Mouse (Mus musculus) liver, embryonic 13.5 days (tissue): ENCODE measurements around the gene Ube2m. TPM values are rescaled to one million over a fixed set of nuclear protein-coding genes. Genes with fewer than 3 reads are reported as not detected.
A peak's percentile ranks its signal among the peaks of the same experiment; 100 is the strongest.
"Not testable (repeated sequence)": the region's sequence is repeated elsewhere in the genome, so short reads cannot be mapped to it uniquely, and the experiment has no call there.

ENCODE experiments used
- ATAC-seq: fragments of 200-750 bp; cut with Nextera tagmentation; 2 replicates; pipeline ENCODE4 v1.8.0; 2017; ENCODE audit warnings: low read depth, mild to moderate bottlenecking, moderate number of reproducible peaks, moderate library complexity
- DNase-seq: peaks from one replicate; pipeline ENCODE4 v3.0.0; 2022
- H3K27ac ChIP-seq: fragments of 300-500 bp; sonication (generic); 2 replicates; pipeline ENCODE4 v1.5.1; 2015; ENCODE audit warnings: moderate library complexity, mild to moderate bottlenecking, inconsistent platforms
- H3K27me3 ChIP-seq: fragments of 300-500 bp; sonication (generic); 2 replicates; pipeline ENCODE4 v1.6.1; 2015; ENCODE audit warnings: mild to moderate bottlenecking, inconsistent platforms
- H3K36me3 ChIP-seq: fragments of 300-500 bp; sonication (generic); 2 replicates; pipeline ENCODE4 v1.6.1; 2015; ENCODE audit warnings: mild to moderate bottlenecking, inconsistent platforms
- H3K4me1 ChIP-seq: fragments of 300-500 bp; sonication (generic); replicated peaks from 2 replicates; pipeline ENCODE4 v1.6.1; 2015; ENCODE audit warnings: inconsistent platforms
- H3K4me2 ChIP-seq: fragments of 300-500 bp; sonication (generic); 2 replicates; pipeline ENCODE4 v1.6.1; 2015; ENCODE audit warnings: inconsistent platforms, mild to moderate bottlenecking, moderate library complexity
- H3K4me3 ChIP-seq: fragments of 300-500 bp; sonication (generic); replicated peaks from 2 replicates; pipeline ENCODE4 v1.5.1; 2015; ENCODE audit warnings: mild to moderate bottlenecking, inconsistent platforms
- H3K9ac ChIP-seq: fragments of 300-500 bp; sonication (generic); 2 replicates; pipeline ENCODE4 v1.6.1; 2015; ENCODE audit warnings: mild to moderate bottlenecking, inconsistent platforms
- H3K9me3 ChIP-seq: fragments of 300-500 bp; sonication (generic); replicated peaks from 2 replicates; pipeline ENCODE4 v1.6.1; 2016; ENCODE audit warnings: inconsistent platforms
- WGBS: fragments of 180-500 bp; shearing (Covaris S2); methylation state at CpG from one replicate; pipeline ENCODE4 v1.1.7; 2015; ENCODE audit not compliant: insufficient replicate concordance; 5-methylcytosine and 5-hydroxymethylcytosine counted together
- polyA plus RNA-seq: library from polyadenylated mRNA; unstranded; fragments of >200 nt; fragmentation: Nextera tagmentation; extraction: Ambion mirVana; gene quantifications from 2 replicates; pipeline ENCODE4 v1.2.1, GENCODE M21; 2015

Ube2m gene
- polyA plus RNA-seq: 70.0 and 80.8 TPM in 2 replicates

DNA sequence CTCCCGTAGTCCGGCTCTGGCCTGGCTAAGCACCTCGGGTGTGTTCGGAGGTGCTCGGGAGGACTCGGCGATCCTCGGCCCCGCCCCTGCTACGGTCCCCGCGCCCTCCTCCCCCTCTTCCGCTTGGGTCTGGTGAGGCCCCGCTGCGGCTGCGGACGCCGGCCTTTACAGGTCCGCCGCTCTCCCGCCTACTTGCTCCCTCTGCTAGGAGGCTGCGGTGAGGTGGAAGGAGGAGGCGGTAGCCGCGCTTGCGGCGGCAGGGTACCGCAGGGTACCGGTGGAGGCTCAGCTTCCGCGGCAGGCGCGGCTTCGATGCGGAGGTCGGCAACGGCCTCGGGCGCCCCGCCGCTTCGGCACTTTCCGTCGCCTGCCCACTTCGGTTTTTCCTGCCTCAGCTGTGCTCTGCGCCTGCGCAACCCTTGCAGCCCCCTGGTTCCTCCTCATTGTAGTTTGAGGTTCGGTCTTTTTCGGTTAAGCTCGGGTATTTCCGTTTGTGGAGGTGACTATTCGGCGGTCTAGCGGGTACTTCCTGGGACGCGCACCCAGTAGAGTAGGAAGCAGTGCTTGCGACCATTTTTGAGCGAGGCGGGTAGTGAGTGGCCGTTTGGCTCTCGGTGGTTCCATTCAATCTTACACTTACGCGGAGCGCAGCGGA, at the start of gene Ube2m:
Gene Ube2m (minus strand): TSS at position 375 of the 655 bp plus-strand sequence.
- H3K4me2 ChIP-seq: peak within 1 kb of the TSS; percentile 74
- H3K4me1 ChIP-seq: peaks cover 56% of the 10 kb centered on the region
- peaks cover 25% of the 10 kb centered on the region for H3K27me3 ChIP-seq
- WGBS: under 1% methylated on average over 64 of the region's 65 CpGs
- peak within 1 kb of the TSS; percentile 97 for H3K27ac ChIP-seq
- peaks cover 22% of the 10 kb centered on the region for H3K36me3 ChIP-seq
- 0 out of 2 replicates have a peak, but pooled peaks cover 3% of the 10 kb centered on the region for H3K9me3 ChIP-seq
- peak; percentile 87 for ATAC-seq
- H3K4me3 ChIP-seq: peak within 1 kb of the TSS; percentile 86
- H3K9ac ChIP-seq: peak within 1 kb of the TSS; percentile 97
- DNase-seq: peak; percentile 93

DNA sequence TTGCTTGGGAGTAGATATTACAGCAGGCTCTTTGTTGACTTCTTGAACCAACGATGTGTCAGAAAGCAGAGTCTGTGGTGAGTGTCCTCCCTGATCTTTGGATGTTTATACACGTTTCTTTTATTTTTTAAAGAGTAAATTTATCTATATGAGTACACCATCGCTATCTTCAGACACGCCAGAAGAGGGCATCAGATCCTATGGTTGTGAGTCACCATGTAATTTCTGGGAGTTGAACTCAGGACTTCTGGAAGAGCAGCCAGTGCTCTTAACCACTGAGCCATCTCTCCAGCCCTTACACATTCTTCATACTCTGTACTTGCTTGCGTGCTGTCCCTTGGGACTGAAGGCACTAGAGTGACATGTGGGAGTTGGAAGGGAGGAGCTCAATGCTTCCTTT, 34.2 kb upstream of the Ube2m start:
- Histone ChIP-seq H3K9ac (no peak overlapping the region), H3K27me3 (no peaks in the 10 kb centered on the region), H3K4me2 (no peak overlapping the region), H3K9me3 (no peaks in the 10 kb centered on the region; the same call in 1 of the 2 replicates), H3K36me3 (no peaks in the 10 kb centered on the region), H3K27ac (no peak overlapping the region), H3K4me1 (no peaks in the 10 kb centered on the region), H3K4me3 (no peak overlapping the region)
- DNase-seq (no peak), ATAC-seq (no peak)
- 38% methylated on average over 5 of the region's 5 CpGs for WGBS

DNA sequence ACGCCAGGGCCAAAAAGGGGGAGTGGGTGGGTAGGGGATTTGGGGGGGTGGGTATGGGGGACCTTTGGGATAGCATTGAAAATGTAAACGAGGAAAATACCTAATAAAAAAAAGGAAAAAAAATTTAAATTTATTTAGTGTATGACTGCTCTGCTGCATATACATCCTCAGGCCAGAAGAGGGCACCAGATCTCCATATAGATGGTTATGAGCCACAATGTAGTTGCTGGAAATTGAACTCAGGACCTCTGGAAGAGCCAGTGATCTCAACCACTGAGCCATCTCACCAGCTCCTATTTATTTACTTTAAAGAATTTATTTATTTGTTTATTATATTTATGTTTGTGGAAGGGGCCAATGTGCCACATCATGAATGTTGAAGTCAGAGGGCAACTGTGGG, 25.3 kb upstream of the Ube2m start:
- H3K4me1 ChIP-seq, H3K36me3 ChIP-seq, H3K4me3 ChIP-seq, H3K9ac ChIP-seq, H3K27me3 ChIP-seq, H3K9me3 ChIP-seq, H3K27ac ChIP-seq, DNase-seq, H3K4me2 ChIP-seq, ATAC-seq: not testable (repeated sequence)
- 36% methylated on average over 2 of the region's 2 CpGs for WGBS

DNA sequence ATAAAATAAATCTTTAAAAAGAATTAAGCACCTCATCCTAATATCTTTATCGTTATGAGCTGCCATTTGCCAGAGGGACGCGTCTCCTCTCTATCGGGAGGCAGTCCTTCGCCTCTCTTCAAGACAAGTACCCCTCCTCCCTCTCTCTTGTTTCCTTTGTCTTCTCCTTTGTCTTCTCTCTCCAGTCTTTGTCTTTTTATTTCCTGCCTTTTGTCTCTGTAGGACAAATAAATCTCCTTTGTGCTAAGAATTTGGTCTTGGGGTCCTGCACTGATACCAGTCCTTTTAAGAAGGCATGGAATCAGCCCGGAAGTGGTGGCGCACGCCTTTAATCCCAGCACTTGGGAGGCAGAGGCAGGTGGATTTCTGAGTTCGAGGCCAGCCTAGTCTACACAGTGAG, 21.5 kb upstream of the Ube2m start:
- DNase-seq (no peak), ATAC-seq (no peak)
- H3K9ac ChIP-seq: no peak overlapping the region
- H3K4me3 ChIP-seq: no peak overlapping the region
- H3K27ac ChIP-seq: no peak overlapping the region
- H3K4me1 ChIP-seq: peaks cover 6% of the 10 kb centered on the region; the same call in 1 of the 2 replicates
- no peaks in the 10 kb centered on the region for H3K36me3 ChIP-seq
- WGBS: 82% methylated on average over 9 of the region's 9 CpGs
- no peak overlapping the region for H3K4me2 ChIP-seq
- no peaks in the 10 kb centered on the region for H3K9me3 ChIP-seq
- no peaks in the 10 kb centered on the region for H3K27me3 ChIP-seq

DNA sequence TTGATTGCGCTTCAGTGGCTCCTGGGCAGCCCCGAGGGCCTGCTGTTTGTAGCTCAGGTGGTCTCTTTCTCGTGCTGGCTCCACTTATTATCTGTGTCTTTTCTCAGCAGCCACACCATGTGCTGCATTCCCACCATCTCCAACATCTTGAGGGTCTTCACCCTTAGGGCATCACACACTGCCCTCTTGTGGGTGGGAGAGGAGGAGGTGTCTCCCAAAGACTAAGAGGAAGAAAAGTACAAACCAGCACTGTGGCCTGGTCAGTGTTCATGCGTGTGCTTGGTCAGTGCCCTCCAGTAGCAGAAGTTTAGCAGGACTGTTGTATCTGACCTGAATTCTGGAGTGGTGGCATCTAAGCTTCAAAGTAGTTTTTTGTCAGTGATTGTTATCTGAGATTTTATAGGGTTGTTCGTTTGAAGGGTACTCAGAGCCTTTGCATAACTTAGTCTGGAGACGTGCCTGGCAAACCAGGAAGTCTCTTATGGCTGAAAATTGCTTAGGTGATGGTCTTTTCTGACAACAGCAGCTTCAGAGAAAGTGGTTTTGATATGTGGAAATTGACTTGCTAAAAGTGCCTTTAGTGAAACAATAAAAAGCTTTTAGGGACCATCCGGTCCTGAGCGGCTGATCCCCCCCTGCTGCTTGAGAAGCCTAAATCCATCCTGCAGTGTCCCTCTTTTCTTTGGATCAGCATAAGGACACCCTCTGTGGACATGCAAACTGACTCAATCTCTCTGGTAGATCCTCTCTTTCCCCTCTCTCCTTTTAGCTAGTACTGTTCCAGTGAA, 19.0 kb upstream of the Ube2m start:
- Histone ChIP-seq H3K36me3 (no peaks in the 10 kb centered on the region), H3K27ac (no peak overlapping the region), H3K4me2 (no peak overlapping the region), H3K9ac (no peak overlapping the region), H3K4me3 (no peak overlapping the region), H3K9me3 (no peaks in the 10 kb centered on the region), H3K27me3 (no peaks in the 10 kb centered on the region), H3K4me1 (peaks cover 15% of the 10 kb centered on the region)
- DNase-seq: no peak
- ATAC-seq: no peak
- WGBS: 64% methylated on average over 8 of the region's 8 CpGs

DNA sequence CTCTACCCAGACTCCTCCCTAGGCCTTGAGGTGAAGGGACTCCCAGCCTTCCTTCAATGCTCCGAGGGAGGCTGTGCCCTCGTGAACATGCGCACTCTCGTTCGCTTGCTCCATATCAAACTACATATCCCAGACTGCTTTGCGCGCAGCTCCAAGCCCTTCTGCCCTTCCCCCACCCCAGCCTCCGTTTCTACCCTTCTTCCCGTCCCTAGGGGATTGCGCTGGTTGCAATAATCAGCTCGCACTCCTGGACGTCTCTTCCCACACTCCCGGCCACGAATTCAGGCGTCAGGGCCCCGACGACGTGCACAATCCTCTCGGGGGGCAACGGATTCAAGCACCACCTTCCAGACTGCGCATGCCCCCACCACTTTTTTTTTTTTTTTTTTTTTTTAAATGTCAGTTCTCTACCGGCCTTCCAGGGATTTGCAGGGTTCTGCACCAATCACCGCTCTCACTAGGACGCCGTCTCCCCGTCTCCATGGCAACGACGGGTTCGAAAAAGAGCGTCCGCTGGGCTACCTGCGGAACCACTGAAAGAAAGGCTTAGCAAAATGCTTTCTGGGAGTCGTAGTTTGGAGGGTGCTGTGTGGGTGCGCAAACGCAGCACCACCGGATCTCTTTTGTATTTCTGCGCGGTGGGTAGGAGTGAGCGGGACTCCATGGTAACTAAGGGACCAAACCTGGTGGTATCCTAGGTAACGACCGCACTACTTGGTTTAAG, 16.4 kb upstream of the Ube2m start, which contains the start of gene Mzf1:
Gene Mzf1 (minus strand): TSS at position 478 of the 724 bp plus-strand sequence.
- ATAC-seq (peak; percentile 86), DNase-seq (peak; percentile 82)
- Histone ChIP-seq H3K4me1 (peaks cover 15% of the 10 kb centered on the region), H3K9me3 (no peaks in the 10 kb centered on the region), H3K4me3 (peak within 1 kb of the TSS; percentile 67), H3K27ac (peak within 1 kb of the TSS; percentile 50), H3K4me2 (peak within 1 kb of the TSS; percentile 79), H3K36me3 (no peaks in the 10 kb centered on the region), H3K27me3 (no peaks in the 10 kb centered on the region), H3K9ac (peak within 1 kb of the TSS; percentile 69)
- under 1% methylated on average over 41 of the region's 41 CpGs for WGBS

DNA sequence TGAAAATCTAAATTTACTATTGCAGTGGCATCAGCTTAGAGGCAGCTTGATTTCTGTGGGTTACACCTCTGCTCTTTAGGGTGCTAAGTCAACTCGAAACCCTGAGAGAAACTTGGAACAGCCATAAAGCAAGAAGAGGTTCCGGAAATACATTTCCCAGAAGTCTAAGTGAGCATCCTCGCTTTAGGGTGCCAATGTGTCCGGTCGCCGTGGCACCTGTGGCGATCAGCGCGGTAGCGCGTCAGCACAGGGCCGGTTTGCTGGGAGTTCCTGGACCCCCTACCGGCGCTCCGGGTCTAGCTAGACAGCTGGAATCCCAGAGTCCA, 15.8 kb upstream of the Ube2m start:
- WGBS: 6% methylated on average over 15 of the region's 15 CpGs
- Histone ChIP-seq H3K4me1 (peaks cover 15% of the 10 kb centered on the region), H3K27me3 (no peaks in the 10 kb centered on the region), H3K4me2 (peak overlapping the region; percentile 79), H3K27ac (peak overlapping the region; percentile 50; the same call in 1 of the 2 replicates), H3K9me3 (no peaks in the 10 kb centered on the region), H3K9ac (peak overlapping the region; percentile 69), H3K36me3 (no peaks in the 10 kb centered on the region), H3K4me3 (peak overlapping the region; percentile 67)
- DNase-seq (no peak), ATAC-seq (no peak)

DNA sequence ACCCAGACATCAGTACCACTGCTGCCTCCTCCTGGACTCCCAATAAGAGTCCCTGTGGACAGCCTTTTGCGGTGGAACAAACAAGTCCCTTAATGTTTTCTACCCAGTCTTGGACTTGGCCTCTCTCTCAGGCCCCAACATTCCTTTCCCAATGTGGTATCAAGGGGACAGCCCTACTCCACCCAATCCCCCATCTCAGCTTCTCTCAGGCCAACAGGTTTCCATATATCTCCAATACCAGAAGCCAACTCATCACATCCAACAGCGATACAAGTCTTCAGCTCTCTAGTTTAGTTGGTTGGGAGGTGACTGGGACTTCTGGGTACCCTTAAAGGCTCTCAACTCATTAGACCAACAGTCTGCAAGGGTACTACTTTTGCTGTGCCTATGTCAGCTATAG, 15.4 kb upstream of the Ube2m start:
- Histone ChIP-seq H3K4me3 (peak overlapping the region; percentile 67), H3K36me3 (no peaks in the 10 kb centered on the region), H3K27me3 (no peaks in the 10 kb centered on the region), H3K4me1 (peaks cover 15% of the 10 kb centered on the region), H3K9ac (peak overlapping the region; percentile 69; the same call in 1 of the 2 replicates), H3K27ac (no peak overlapping the region), H3K4me2 (peak overlapping the region; percentile 79), H3K9me3 (no peaks in the 10 kb centered on the region)
- ATAC-seq (no peak), DNase-seq (no peak)
- 82% methylated on average over 2 of the region's 2 CpGs for WGBS

DNA sequence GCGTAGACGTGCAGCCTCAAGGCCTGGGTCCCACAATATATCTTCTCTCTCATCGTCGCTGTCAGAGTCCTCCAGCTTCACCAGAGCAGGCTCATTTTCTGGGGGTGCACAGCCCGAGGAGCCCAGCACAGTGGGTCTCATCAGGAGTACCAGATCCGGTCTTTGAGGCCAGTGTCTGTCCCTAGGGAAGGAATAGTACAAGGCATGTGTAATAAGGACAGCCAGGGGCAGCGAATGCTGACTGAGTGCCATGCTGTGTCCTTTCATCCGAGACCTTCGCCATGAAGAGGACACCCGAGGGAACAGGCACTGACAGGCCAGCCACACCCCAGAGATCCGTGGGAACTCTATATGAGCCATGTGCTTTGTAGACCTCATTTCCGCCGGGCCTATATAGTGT, 14.9 kb upstream of the Ube2m start:
- no peak overlapping the region for H3K27ac ChIP-seq
- DNase-seq (no peak), ATAC-seq (no peak)
- no peak overlapping the region for H3K4me3 ChIP-seq
- peaks cover 15% of the 10 kb centered on the region for H3K4me1 ChIP-seq
- no peak overlapping the region for H3K4me2 ChIP-seq
- H3K27me3 ChIP-seq: no peaks in the 10 kb centered on the region
- WGBS: 72% methylated on average over 13 of the region's 13 CpGs
- H3K9ac ChIP-seq: no peak overlapping the region
- H3K9me3 ChIP-seq: no peaks in the 10 kb centered on the region
- no peaks in the 10 kb centered on the region for H3K36me3 ChIP-seq

DNA sequence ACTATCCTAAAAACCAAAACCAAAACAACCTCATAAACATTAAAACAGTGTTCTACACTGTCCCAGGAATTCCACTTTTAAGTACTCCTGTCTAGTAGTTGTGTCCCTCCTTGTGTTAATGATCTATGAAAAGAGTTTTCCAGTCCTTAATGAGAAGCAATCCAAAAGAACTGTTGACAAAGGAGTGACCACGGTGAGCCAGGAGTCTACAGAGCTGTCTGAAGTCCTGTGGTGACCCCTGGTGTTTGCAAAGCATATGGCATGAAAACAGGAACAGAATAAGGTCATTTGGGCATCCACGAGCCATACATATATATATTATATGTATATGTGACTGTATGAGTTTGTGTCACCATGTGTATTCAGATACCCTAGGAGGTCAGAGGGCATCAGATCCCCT, 8.0 kb upstream of the Ube2m start:
- no peak overlapping the region for H3K4me3 ChIP-seq
- peak; percentile 52 for ATAC-seq
- no peak overlapping the region for H3K27ac ChIP-seq
- H3K27me3 ChIP-seq: peaks cover 48% of the 10 kb centered on the region
- peak; percentile 54 for DNase-seq
- H3K9me3 ChIP-seq: 0 out of 2 replicates have a peak, but pooled peaks cover 6% of the 10 kb centered on the region
- no peak overlapping the region for H3K9ac ChIP-seq
- H3K36me3 ChIP-seq: no peaks in the 10 kb centered on the region
- H3K4me2 ChIP-seq: no peak overlapping the region
- WGBS: 4% methylated on average over 2 of the region's 2 CpGs
- H3K4me1 ChIP-seq: peaks cover 17% of the 10 kb centered on the region

DNA sequence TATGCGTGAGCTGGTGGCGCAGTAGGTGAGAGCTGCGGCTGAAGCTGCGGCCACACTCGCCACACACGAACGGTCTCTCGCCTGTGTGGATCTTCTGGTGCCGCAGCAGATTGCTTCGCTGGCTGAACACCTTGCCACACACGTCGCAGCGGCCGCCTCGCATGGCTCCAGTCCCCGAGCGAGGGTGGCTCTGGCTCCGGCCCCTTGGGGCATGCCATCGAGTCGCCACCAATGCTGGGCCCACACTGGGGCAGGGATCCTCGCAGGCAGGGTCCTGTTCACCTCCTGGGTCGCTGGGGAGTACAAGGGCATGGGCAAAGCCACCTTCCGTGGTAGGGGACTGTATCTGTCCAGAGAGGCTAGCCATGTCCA, 6.2 kb upstream of the Ube2m start:
- Histone ChIP-seq H3K4me1 (peaks cover 30% of the 10 kb centered on the region), H3K36me3 (no peaks in the 10 kb centered on the region), H3K27ac (no peak overlapping the region), H3K4me2 (peak overlapping the region; percentile 70), H3K9me3 (0 out of 2 replicates have a peak, but pooled peaks cover 6% of the 10 kb centered on the region), H3K27me3 (peaks cover 53% of the 10 kb centered on the region), H3K4me3 (peak overlapping the region; percentile 53), H3K9ac (peak overlapping the region; percentile 45)
- ATAC-seq: peak; percentile 10; the same call in 1 of the 2 replicates
- 6% methylated on average over 23 of the region's 23 CpGs for WGBS
- DNase-seq: no peak
